8 mouse cellular contexts compared by ENCODE assay signal in genomic region chr9:21798345-21799009, GRCm38 (mm10). TPM values are rescaled to one million over a fixed set of nuclear protein-coding genes. Genes with fewer than 3 reads are reported as not detected.
DNase-seq lines count a peak whose midpoint lies in the region; ATAC-seq and TF ChIP-seq lines count a peak whose summit lies in the region.

TSS of gene Kank2 (minus strand) at chr9:21798744.

- DNase-seq in ZHBTc4 (ENCODE audit: low read depth, low spot score) = peak; percentile 89
- peak; percentile 51 to 77 for DNase-seq in cerebellum, postnatal 4 days (ENCODE audit: low spot score in 2 of 2)
- DNase-seq in gastrocnemius, adult 2 months = peak; percentile 96
- peak; percentile 34 to 91 for DNase-seq in left cerebral cortex, postnatal 10 days (ENCODE audit: extremely low spot score in 1 of 2, low spot score in 2 of 2)
- peak; percentile 74 for DNase-seq in right cerebral cortex, postnatal 25 days
- peak; percentile 92 for DNase-seq in yolk sac, embryonic 10.5 days (ENCODE audit: low spot score)

- no peaks in the 10 kb centered on the region for H3K36me3 ChIP-seq in hindbrain, embryonic 16.5 days (ENCODE audit: control insufficient read depth, insufficient read depth, low read length)

- TF ChIP-seq CTCF in gastrocnemius, adult 2 months (IDR thresholded peaks at IDR 0.05) = no peak

- intact Hi-C loops in gastrocnemius, adult 2 months (cut with DNase I) = no loop called here
- intact Hi-C loops in left cerebral cortex, postnatal 10 days (cut with DNase I) = no loop called here

- peak within 1 kb of the TSS; percentile 83 for H3K9ac ChIP-seq in hindbrain, embryonic 16.5 days (ENCODE audit: low read depth, low read length)

- peak within 1 kb of the TSS; percentile 96 for H3K27ac ChIP-seq in gastrocnemius, adult 2 months
- peak within 1 kb of the TSS; percentile 66 for H3K27ac ChIP-seq in hindbrain, embryonic 16.5 days (ENCODE audit: low read depth, low read length)

- peak; percentile 79 for ATAC-seq in hindbrain, embryonic 16.5 days
- peak; percentile 75 for ATAC-seq in megakaryocyte progenitor cell, adult 5-6 weeks (replicated peaks; ENCODE audit: poor library complexity)

- under 1% methylated on average over 39 of the region's 52 CpGs for WGBS in hindbrain, embryonic 16.5 days

- H3K4me1 ChIP-seq in hindbrain, embryonic 16.5 days (ENCODE audit: control insufficient read depth, insufficient read depth, low read depth, low read length) = peaks cover 13% of the 10 kb centered on the region

- no peaks in the 10 kb centered on the region for H3K9me3 ChIP-seq in hindbrain, embryonic 16.5 days (ENCODE audit: control insufficient read depth, low read length)

- peak within 1 kb of the TSS; percentile 77 for H3K4me2 ChIP-seq in hindbrain, embryonic 16.5 days (ENCODE audit: low read length)

- peak within 1 kb of the TSS; percentile 90 for H3K4me3 ChIP-seq in gastrocnemius, adult 2 months
- peak within 1 kb of the TSS; percentile 70 for H3K4me3 ChIP-seq in hindbrain, embryonic 16.5 days (ENCODE audit: low read length)

- no peaks in the 10 kb centered on the region; the same call in 1 of the 2 replicates for H3K27me3 ChIP-seq in hindbrain, embryonic 16.5 days (replicated peaks; ENCODE audit: control insufficient read depth, insufficient read depth, low read length)

RNA-seq across cellular contexts. Expression of gene Kank2, which starts in this region (rescaled TPM):
- total RNA-seq in gastrocnemius, adult 2 months (2021) = 10 to 100 TPM; 11.5 to 16.6 TPM
- polyA plus RNA-seq in hindbrain, embryonic 16.5 days (2015; fragmentation: Nextera tagmentation; extraction: Ambion mirVana) = 3.9 and 4.7 TPM in 2 replicates
- 1 to 10 TPM; 6.7 to 7.7 TPM for total RNA-seq in left cerebral cortex, postnatal 10 days (2021)
- total RNA-seq in megakaryocyte progenitor cell, adult 5-6 weeks (2015) = 0.72 and 1.2 TPM in 2 replicates
- 0.71 and 1.2 TPM in 2 replicates for total RNA-seq in megakaryocyte progenitor cell, adult 5-6 weeks (2017)

Comparison
In these comparisons a context has a peak if more than half of its experiments do, and no peak if none do; other contexts are left out.
1. Peak in every context shown above with its lines: DNase-seq, ATAC-seq, H3K4me3 ChIP-seq and H3K27ac ChIP-seq.